Mouse (Mus musculus): ENCODE data around the gene Sec23a.
A peak's percentile ranks its signal among the peaks of the same experiment; 100 is the strongest.
"Not testable (repeated sequence)": the region's sequence is repeated elsewhere in the genome, so short reads cannot be mapped to it uniquely, and the experiment has no call there.

The Sec23a gene

GRCm38 (mm10) chr12:59021306-59021705 lies 9.5 kb upstream of the Sec23a start:
- Histone ChIP-seq H3K36me3 (ENCODE audit: control insufficient read depth, insufficient read depth, low read length, poor library complexity, severe bottlenecking) (peaks cover 15% of the 10 kb centered on the region; the same call in 1 of the 2 replicates), H3K27me3 (ENCODE audit: control insufficient read depth, insufficient read depth, low read length, poor library complexity, severe bottlenecking) (no peaks in the 10 kb centered on the region)
- no peak for DNase-seq (ENCODE audit: low read depth, low spot score)

GRCm38 (mm10) chr12:59019891-59020290 lies 8.1 kb upstream of the Sec23a start:
- no peak for DNase-seq (ENCODE audit: low read depth, low spot score)
- Histone ChIP-seq H3K36me3 (ENCODE audit: control insufficient read depth, insufficient read depth, low read length, poor library complexity, severe bottlenecking) (peaks cover 15% of the 10 kb centered on the region; the same call in 1 of the 2 replicates), H3K27me3 (ENCODE audit: control insufficient read depth, insufficient read depth, low read length, poor library complexity, severe bottlenecking) (no peaks in the 10 kb centered on the region)

DNA sequence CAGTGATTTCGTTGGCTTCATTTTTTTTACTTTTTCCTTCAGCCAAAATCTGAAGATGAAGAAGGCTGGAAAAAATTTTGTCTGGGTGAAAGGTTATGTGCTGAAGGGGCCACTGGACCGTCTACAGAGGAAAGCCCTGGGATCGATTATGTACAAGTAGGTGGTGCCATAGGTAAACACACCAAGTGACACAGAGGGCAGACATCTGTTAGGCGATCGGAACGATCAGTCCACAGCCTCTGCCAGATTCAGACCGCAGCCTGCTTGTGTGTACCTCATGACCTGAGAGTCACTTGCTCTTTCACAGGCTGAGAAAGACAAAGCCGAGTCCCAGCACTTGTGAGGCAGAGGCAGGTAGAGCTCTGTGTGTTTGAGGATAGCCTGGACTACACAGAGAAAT lies 6.2 kb upstream of the Sec23a start:
- Histone ChIP-seq H3K36me3 (ENCODE audit: control insufficient read depth, insufficient read depth, low read length, poor library complexity, severe bottlenecking) (peaks cover 13% of the 10 kb centered on the region; the same call in 1 of the 2 replicates), H3K27me3 (ENCODE audit: control insufficient read depth, insufficient read depth, low read length, poor library complexity, severe bottlenecking) (no peaks in the 10 kb centered on the region)
- no peak for DNase-seq (ENCODE audit: low read depth, low spot score)

DNA sequence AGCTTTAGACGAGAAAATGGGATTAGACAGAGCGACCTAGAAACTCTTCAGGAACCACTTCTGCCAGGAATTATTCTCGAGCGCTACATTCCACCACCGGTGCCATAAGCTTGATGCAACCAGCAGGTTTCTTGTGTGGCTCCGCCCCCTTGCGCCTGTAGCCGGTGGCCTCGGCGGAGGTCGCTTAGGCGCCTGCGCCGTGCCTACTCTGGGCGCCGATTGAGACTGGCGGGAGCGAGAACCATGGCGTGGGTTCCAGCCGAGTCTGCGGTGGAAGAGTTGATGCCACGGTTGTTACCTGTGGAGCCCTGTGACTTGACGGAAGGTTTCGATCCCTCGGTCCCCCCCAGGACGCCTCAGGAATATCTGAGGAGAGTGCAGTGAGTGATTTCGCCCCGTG lies 1.4 kb upstream of the Sec23a start, which contains the start of gene Gemin2:
Gene Gemin2, plus strand, starts transcription at position 160 of the 400 bp plus-strand sequence.
- no peaks in the 10 kb centered on the region; the same call in 1 of the 2 replicates for H3K36me3 ChIP-seq (ENCODE audit: control insufficient read depth, insufficient read depth, low read length, poor library complexity, severe bottlenecking)
- peak; percentile 93 for DNase-seq (ENCODE audit: low read depth, low spot score)
- no peaks in the 10 kb centered on the region for H3K27me3 ChIP-seq (ENCODE audit: control insufficient read depth, insufficient read depth, low read length, poor library complexity, severe bottlenecking)

- Histone ChIP-seq H3K27me3 (ENCODE audit: control insufficient read depth, insufficient read depth, low read length, poor library complexity, severe bottlenecking) (no peaks in the 10 kb centered on the region), H3K36me3 (ENCODE audit: control insufficient read depth, insufficient read depth, low read length, poor library complexity, severe bottlenecking) (no peaks in the 10 kb centered on the region)
- DNase-seq (ENCODE audit: low read depth, low spot score), result peak; percentile 32
These were observed 884 bp upstream of the Sec23a start for GRCm38 (mm10) chr12:59012710-59013091.

GRCm38 (mm10) chr12:59011275-59011843 lies 458 bp downstream of the Sec23a start:
- Histone ChIP-seq H3K36me3 (ENCODE audit: control insufficient read depth, insufficient read depth, low read length, poor library complexity, severe bottlenecking) (peaks cover 4% of the 10 kb centered on the region; the same call in 1 of the 2 replicates), H3K27me3 (ENCODE audit: control insufficient read depth, insufficient read depth, low read length, poor library complexity, severe bottlenecking) (no peaks in the 10 kb centered on the region)
- no peak for DNase-seq (ENCODE audit: low read depth, low spot score)

- peak; percentile 51 for DNase-seq (ENCODE audit: low read depth, low spot score)
- Histone ChIP-seq H3K36me3 (ENCODE audit: control insufficient read depth, insufficient read depth, low read length, poor library complexity, severe bottlenecking) (peaks cover 4% of the 10 kb centered on the region; the same call in 1 of the 2 replicates), H3K27me3 (ENCODE audit: control insufficient read depth, insufficient read depth, low read length, poor library complexity, severe bottlenecking) (no peaks in the 10 kb centered on the region)
These were observed 1.3 kb downstream of the Sec23a start for GRCm38 (mm10) chr12:59010482-59010881.

DNA sequence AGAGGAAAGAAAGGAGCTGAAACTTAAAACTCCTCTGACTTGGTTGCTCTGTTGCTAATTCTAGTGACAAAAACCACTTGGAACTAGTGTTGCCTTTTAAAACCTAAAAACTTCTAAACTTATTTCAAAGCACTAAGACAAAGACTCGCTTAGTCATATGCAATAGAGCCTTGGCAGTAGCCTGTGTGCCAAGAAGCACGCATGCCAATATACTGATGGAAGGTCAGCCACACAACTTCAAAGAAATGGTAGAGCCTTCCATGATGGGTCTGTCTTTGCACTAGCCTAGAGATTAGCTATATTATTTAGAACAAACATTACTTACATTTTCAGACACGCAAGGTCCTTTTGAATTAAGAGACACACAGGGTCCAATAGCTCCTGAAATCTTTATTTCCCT lies 26.1 kb downstream of the Sec23a start:
- Histone ChIP-seq H3K36me3 (ENCODE audit: control insufficient read depth, insufficient read depth, low read length, poor library complexity, severe bottlenecking) (0 out of 2 replicates have a peak, but pooled peaks cover 3% of the 10 kb centered on the region), H3K27me3 (ENCODE audit: control insufficient read depth, insufficient read depth, low read length, poor library complexity, severe bottlenecking) (no peaks in the 10 kb centered on the region)
- no peak for DNase-seq (ENCODE audit: low read depth, low spot score)

DNA sequence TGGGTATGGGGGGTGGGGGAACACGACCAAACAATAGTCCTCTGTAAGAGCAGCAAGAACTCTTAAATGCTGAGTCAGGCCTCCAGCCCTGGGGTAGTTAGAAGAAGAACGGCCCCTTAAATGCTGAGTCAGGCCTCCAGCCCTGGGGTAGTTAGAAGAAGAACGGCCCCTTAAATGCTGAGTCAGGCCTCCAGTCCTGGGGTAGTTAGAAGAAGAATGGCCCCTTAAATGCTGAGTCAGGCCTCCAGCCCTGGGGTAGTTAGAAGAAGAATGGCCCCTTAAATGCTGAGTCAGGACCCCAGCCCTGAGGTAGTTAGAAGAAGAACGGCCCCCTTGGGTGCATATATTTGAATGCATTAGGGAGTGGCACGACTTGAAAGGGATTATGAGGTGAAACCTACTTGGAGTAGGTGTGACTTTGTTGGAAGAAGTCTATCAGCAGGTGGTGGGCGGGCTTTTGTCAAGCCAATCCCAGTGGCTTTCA lies 30.6 kb downstream of the Sec23a start:
- not testable (repeated sequence) for DNase-seq (ENCODE audit: low read depth, low spot score); H3K27me3 ChIP-seq (ENCODE audit: control insufficient read depth, insufficient read depth, low read length, poor library complexity, severe bottlenecking); H3K36me3 ChIP-seq (ENCODE audit: control insufficient read depth, insufficient read depth, low read length, poor library complexity, severe bottlenecking)

DNA sequence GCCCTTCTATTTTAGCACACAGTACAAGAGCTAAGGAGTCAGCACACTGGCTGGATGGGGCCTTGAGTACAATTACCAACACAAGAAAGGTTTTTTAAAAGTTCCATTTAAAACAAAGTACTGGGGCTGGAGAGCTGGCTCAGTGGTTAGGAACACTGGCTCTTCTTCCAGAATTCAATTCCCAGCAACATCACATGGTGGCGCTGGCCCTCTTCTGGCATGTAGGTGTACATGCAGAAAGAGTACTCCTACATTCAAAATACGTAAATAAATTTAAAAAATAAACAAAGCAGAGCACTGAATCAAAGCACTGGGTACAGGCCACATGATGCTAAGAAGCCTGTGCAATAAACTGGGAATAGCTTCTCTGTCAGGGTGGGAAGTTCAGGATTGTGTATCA lies 34.9 kb downstream of the Sec23a start:
- peak; percentile 10 for DNase-seq (ENCODE audit: low read depth, low spot score)
- Histone ChIP-seq H3K27me3 (ENCODE audit: control insufficient read depth, insufficient read depth, low read length, poor library complexity, severe bottlenecking) (no peaks in the 10 kb centered on the region), H3K36me3 (ENCODE audit: control insufficient read depth, insufficient read depth, low read length, poor library complexity, severe bottlenecking) (peaks cover 2% of the 10 kb centered on the region; the same call in 1 of the 2 replicates)

DNA sequence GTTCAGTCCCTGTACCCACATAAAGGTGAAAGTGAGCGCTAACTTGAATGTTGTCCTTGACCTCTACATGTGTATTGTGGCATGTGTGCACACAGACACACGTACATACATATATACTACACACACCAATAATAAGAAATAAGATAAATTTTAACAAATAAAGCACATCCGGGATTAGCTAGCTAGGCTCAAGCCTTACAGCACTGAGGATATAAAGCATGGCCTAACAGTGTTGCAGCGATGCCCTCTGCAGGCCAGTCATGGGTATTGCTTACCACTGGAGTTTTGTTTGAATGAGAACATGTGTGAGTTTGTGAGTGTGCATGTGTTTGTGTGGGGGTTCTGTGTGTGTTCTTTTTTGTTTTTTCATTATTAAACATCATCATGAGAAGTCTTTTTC lies 47.2 kb downstream of the Sec23a start:
- no peaks in the 10 kb centered on the region for H3K27me3 ChIP-seq (ENCODE audit: control insufficient read depth, insufficient read depth, low read length, poor library complexity, severe bottlenecking)
- DNase-seq (ENCODE audit: low read depth, low spot score), result peak; percentile 32
- peaks cover 3% of the 10 kb centered on the region; the same call in 1 of the 2 replicates for H3K36me3 ChIP-seq (ENCODE audit: control insufficient read depth, insufficient read depth, low read length, poor library complexity, severe bottlenecking)

GRCm38 (mm10) chr12:58960844-58961243 lies 51.0 kb downstream of the Sec23a start:
- H3K36me3 ChIP-seq (ENCODE audit: control insufficient read depth, insufficient read depth, low read length, poor library complexity, severe bottlenecking), result no peaks in the 10 kb centered on the region; the same call in 1 of the 2 replicates
- DNase-seq (ENCODE audit: low read depth, low spot score), result no peak
- H3K27me3 ChIP-seq (ENCODE audit: control insufficient read depth, insufficient read depth, low read length, poor library complexity, severe bottlenecking), result no peaks in the 10 kb centered on the region

GRCm38 (mm10) chr12:58956624-58957023 lies 55.2 kb downstream of the Sec23a start:
- Histone ChIP-seq H3K36me3 (ENCODE audit: control insufficient read depth, insufficient read depth, low read length, poor library complexity, severe bottlenecking) (no peaks in the 10 kb centered on the region), H3K27me3 (ENCODE audit: control insufficient read depth, insufficient read depth, low read length, poor library complexity, severe bottlenecking) (no peaks in the 10 kb centered on the region)
- no peak for DNase-seq (ENCODE audit: low read depth, low spot score)

GRCm38 (mm10) chr12:58956162-58956561 lies 55.7 kb downstream of the Sec23a start:
- no peaks in the 10 kb centered on the region for H3K27me3 ChIP-seq (ENCODE audit: control insufficient read depth, insufficient read depth, low read length, poor library complexity, severe bottlenecking)
- H3K36me3 ChIP-seq (ENCODE audit: control insufficient read depth, insufficient read depth, low read length, poor library complexity, severe bottlenecking), result no peaks in the 10 kb centered on the region
- no peak for DNase-seq (ENCODE audit: low read depth, low spot score)

- DNase-seq (ENCODE audit: low read depth, low spot score), result no peak
These were observed 63.9 kb downstream of the Sec23a start for GRCm38 (mm10) chr12:58947879-58948278.

GRCm38 (mm10) chr12:58947231-58947630 lies 64.6 kb downstream of the Sec23a start:
- peak; percentile 69 for DNase-seq (ENCODE audit: low read depth, low spot score)
- H3K27me3 ChIP-seq (ENCODE audit: control insufficient read depth, insufficient read depth, low read length, poor library complexity, severe bottlenecking), result no peaks in the 10 kb centered on the region
- H3K36me3 ChIP-seq (ENCODE audit: control insufficient read depth, insufficient read depth, low read length, poor library complexity, severe bottlenecking), result no peaks in the 10 kb centered on the region

More at GRCm38 (mm10) chr12:58947879-58948278, 63.9 kb downstream of the Sec23a start:
- H3K36me3 ChIP-seq (ENCODE audit: control insufficient read depth, insufficient read depth, low read length, poor library complexity, severe bottlenecking), result no peaks in the 10 kb centered on the region
- H3K27me3 ChIP-seq (ENCODE audit: control insufficient read depth, insufficient read depth, low read length, poor library complexity, severe bottlenecking), result no peaks in the 10 kb centered on the region
